Mouse (Mus musculus) kidney, adult 2 months (tissue): ENCODE results near the gene Ercc2.

ENCODE experiments used
- CTCF ChIP-seq: fragments of 200-500 bp; conservative IDR thresholded peaks from 2 replicates; pipeline ENCODE4 v1.5.1; 2011; ENCODE audit warnings: low read depth, mild to moderate bottlenecking, control low read depth, low read length, moderate library complexity, mixed read lengths; ENCODE audit not compliant: insufficient read depth, insufficient read length
- POLR2A ChIP-seq: fragments of 200-500 bp; IDR thresholded peaks from one replicate; pipeline ENCODE4 v1.6.1; 2011; ENCODE audit warnings: low read depth, low read length, control low read depth

- no peak for TF ChIP-seq CTCF
- no peak for TF ChIP-seq POLR2A
Measured at GRCm38 (mm10) chr7:19429726-19430125, 47.9 kb downstream of the Ercc2 start.
